Comparison of ENCODE assay signal across 11 mouse cellular contexts in the genomic region with DNA sequence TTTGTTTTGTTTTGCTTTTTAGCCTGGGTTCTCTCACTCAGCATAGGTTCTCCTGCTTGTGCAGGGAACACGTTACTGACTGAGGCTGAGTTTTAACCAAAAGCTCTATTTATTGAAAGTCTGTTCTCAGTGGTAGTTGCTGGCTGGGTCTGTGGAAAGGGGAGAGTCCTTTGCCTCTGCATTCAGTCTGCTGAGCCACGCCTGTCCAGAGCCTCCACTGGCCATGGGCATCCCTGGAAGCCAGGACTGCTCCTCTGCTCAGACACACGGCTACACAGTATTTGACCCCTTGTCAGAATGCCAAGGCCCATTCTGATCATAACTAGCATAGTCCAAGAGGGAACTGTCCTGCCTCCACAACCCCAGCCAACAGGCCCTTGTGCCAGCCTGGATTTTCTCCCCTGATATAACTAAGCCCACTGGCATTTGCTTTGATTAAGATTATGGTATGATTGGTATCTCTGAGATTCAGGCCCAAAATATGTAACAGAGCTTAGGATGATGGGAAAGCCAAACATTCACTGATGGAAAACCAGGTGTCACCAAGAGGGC.
DNase-seq lines count a peak whose midpoint lies in the region; ATAC-seq lines count a peak whose summit lies in the region.
"Had no signal": no experiment of that assay in that cellular context is flagged by ENCODE, and none has a peak within 500 bp of the region (broad histone marks: within the 10 kb centered on the region; RNA-seq: fewer than 3 reads in every experiment).

No protein-coding gene starts in this region.

- 72% methylated on average over 3 of the region's 3 CpGs for WGBS in kidney, embryonic 14.5 days
- 80% methylated on average over 3 of the region's 3 CpGs for WGBS in embryonic facial prominence, embryonic 10.5 days
- WGBS in hindbrain, embryonic 13.5 days, result 83% methylated on average over 3 of the region's 3 CpGs

- no peak for ATAC-seq in kidney, embryonic 14.5 days (ENCODE audit: low FRiP score, low TSS enrichment)
- no peak for ATAC-seq in hindbrain, embryonic 13.5 days (ENCODE audit: low FRiP score)

- peak overlapping the region; percentile 87 for H3K27ac ChIP-seq in kidney, embryonic 14.5 days (ENCODE audit: low read depth, low read length)
- no peak overlapping the region for H3K27ac ChIP-seq in embryonic facial prominence, embryonic 10.5 days (replicated peaks)
- no peak overlapping the region for H3K27ac ChIP-seq in hindbrain, embryonic 13.5 days
- H3K27ac ChIP-seq: embryonic facial prominence, embryonic 13.5 days had no signal

- H3K4me2 ChIP-seq in kidney, embryonic 14.5 days (replicated peaks; ENCODE audit: low read depth, low read length), result no peak overlapping the region
- no peak overlapping the region for H3K4me2 ChIP-seq in hindbrain, embryonic 13.5 days
- H3K4me2 ChIP-seq: embryonic facial prominence, embryonic 13.5 days had no signal

- peaks cover 35% of the 10 kb centered on the region for H3K4me1 ChIP-seq in kidney, embryonic 14.5 days (ENCODE audit: control insufficient read depth, insufficient read depth, low read length)
- peaks cover 11% of the 10 kb centered on the region for H3K4me1 ChIP-seq in embryonic facial prominence, embryonic 10.5 days
- peaks cover 13% of the 10 kb centered on the region; the same call in 1 of the 2 replicates for H3K4me1 ChIP-seq in hindbrain, embryonic 13.5 days (replicated peaks)
- H3K4me1 ChIP-seq: megakaryocyte, embryonic 14.5 days had no signal

- no peak overlapping the region; the same call in 1 of the 2 replicates for H3K9ac ChIP-seq in kidney, embryonic 14.5 days (ENCODE audit: low read depth, low read length)
- no peak overlapping the region for H3K9ac ChIP-seq in hindbrain, embryonic 13.5 days
- H3K9ac ChIP-seq: embryonic facial prominence, embryonic 13.5 days had no signal

- DNase-seq in kidney, adult 18-20 months, result no peak
- peak; percentile 10 for DNase-seq in adipocyte (ENCODE audit: low spot score)
- peak; percentile 58 for DNase-seq in heart, postnatal 4 days
- DNase-seq in lung, postnatal 10 days, result peak; percentile 60
- no peak for DNase-seq in embryonic facial prominence, embryonic 10.5 days (ENCODE audit: low spot score)
- DNase-seq in layer of hippocampus, postnatal 10 days (ENCODE audit: low spot score in 2 of 2), result no peak
- DNase-seq: gastrocnemius, postnatal 14 days had no signal

- H3K27me3 ChIP-seq in kidney, embryonic 14.5 days (ENCODE audit: control insufficient read depth, insufficient read depth, low read length), result no peaks in the 10 kb centered on the region
- H3K27me3 ChIP-seq in embryonic facial prominence, embryonic 10.5 days (replicated peaks; ENCODE audit: low read depth, poor library complexity, severe bottlenecking), result no peaks in the 10 kb centered on the region
- no peaks in the 10 kb centered on the region for H3K27me3 ChIP-seq in hindbrain, embryonic 13.5 days
- H3K27me3 ChIP-seq: embryonic facial prominence, embryonic 13.5 days had no signal

- no peaks in the 10 kb centered on the region for H3K36me3 ChIP-seq in kidney, embryonic 14.5 days (ENCODE audit: control insufficient read depth, insufficient read depth, low read length)
- no peaks in the 10 kb centered on the region for H3K36me3 ChIP-seq in embryonic facial prominence, embryonic 10.5 days (replicated peaks)
- H3K36me3 ChIP-seq in hindbrain, embryonic 13.5 days, result no peaks in the 10 kb centered on the region
- H3K36me3 ChIP-seq: embryonic facial prominence, embryonic 13.5 days had no signal

- no peaks in the 10 kb centered on the region for H3K9me3 ChIP-seq in kidney, embryonic 14.5 days (ENCODE audit: control insufficient read depth, low read length)
- no peaks in the 10 kb centered on the region for H3K9me3 ChIP-seq in embryonic facial prominence, embryonic 10.5 days
- H3K9me3 ChIP-seq in hindbrain, embryonic 13.5 days, result no peaks in the 10 kb centered on the region
- H3K9me3 ChIP-seq: embryonic facial prominence, embryonic 13.5 days had no signal

- no peak overlapping the region for H3K4me3 ChIP-seq in kidney, embryonic 14.5 days (ENCODE audit: low read length)
- no peak overlapping the region for H3K4me3 ChIP-seq in embryonic facial prominence, embryonic 10.5 days
- no peak overlapping the region for H3K4me3 ChIP-seq in hindbrain, embryonic 13.5 days
- H3K4me3 ChIP-seq: embryonic facial prominence, embryonic 13.5 days; megakaryocyte, embryonic 14.5 days had no signal

Comparison
In these comparisons a context has a peak if more than half of its experiments do, and no peak if none do; other contexts are left out.
1. DNase-seq: peak in adipocyte (single experiment), heart, postnatal 4 days (single experiment) and lung, postnatal 10 days (single experiment); none in kidney, adult 18-20 months (single experiment), embryonic facial prominence, embryonic 10.5 days (single experiment) and layer of hippocampus, postnatal 10 days (0 of 2).